Mouse (Mus musculus): ENCODE results near the gene Dhfr.

GRCm38 (mm10) chr13:92328000-92328399, 26.5 kb upstream of the Dhfr start:
- no peak for TF ChIP-seq POLR2A (IDR thresholded peaks at IDR 0.05; ENCODE audit: low read depth, low read length)
- TF ChIP-seq CTCF (conservative IDR thresholded peaks at IDR 0.05 in 1 of 2, IDR thresholded peaks at IDR 0.05 in 1 of 2; ENCODE audit: low read depth in 2 of 2, low read length in 2 of 2) = no peak
- TF ChIP-seq USF1 (IDR thresholded peaks at IDR 0.05; ENCODE audit: low read depth, low read length) = no peak
- no peak for TF ChIP-seq ZKSCAN1 (IDR thresholded peaks at IDR 0.05; ENCODE audit: borderline replicate concordance, low read depth, low read length)
- no peak for TF ChIP-seq JUND (conservative IDR thresholded peaks at IDR 0.05; ENCODE audit: low read depth, low read length)

All from CH12.LX (cell line).